Comparison of ENCODE assay signal across 28 mouse cellular contexts in the genomic region with DNA sequence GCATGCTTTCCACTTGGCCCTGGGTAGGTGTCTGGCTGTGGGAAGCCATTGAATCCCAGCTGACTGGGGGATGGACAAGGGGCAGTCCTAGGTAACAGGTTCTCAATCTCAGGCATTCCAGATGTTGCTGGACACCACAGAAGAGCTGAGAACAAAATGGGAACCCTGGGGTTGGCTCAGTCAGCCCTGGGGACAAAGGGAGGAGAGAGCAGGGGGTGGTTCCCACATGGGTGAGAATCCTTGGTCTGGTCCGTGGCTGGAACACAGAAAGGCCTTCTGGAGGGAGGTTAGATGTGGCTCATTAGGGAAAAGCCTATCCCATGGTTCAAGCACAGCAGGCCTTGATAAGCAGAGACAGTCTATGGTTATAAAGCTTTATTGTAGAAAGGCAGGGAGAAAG. TPM values are rescaled to one million over a fixed set of nuclear protein-coding genes. Genes with fewer than 3 reads are reported as not detected.
DNase-seq lines count a peak whose midpoint lies in the region; ATAC-seq and TF ChIP-seq lines count a peak whose summit lies in the region.
"Had no signal": no experiment of that assay in that cellular context is flagged by ENCODE, and none has a peak within 500 bp of the region (broad histone marks: within the 10 kb centered on the region; RNA-seq: fewer than 3 reads in every experiment).

No protein-coding gene starts in this region.

- H3K27ac ChIP-seq in heart, embryonic 11.5 days (ENCODE audit: low read depth, low read length) = no peak overlapping the region
- H3K27ac ChIP-seq in ES-E14 (ENCODE audit: insufficient read depth, low read depth, low read length, poor library complexity, severe bottlenecking) = peak overlapping the region; percentile 10; the same call in 1 of the 2 replicates

- ATAC-seq in heart, embryonic 11.5 days (replicated peaks; ENCODE audit: insufficient number of reproducible peaks, low FRiP score, low TSS enrichment) = no peak
- ATAC-seq: activated CD4-positive, CD25-positive, alpha-beta regulatory T cell, adult 4 months; CD4-positive, CD25-positive, alpha-beta regulatory T cell, adult 4 months; Patski had no signal

- H3K4me2 ChIP-seq in heart, embryonic 11.5 days = no peak overlapping the region

- no peaks in the 10 kb centered on the region for H3K27me3 ChIP-seq in heart, embryonic 11.5 days (ENCODE audit: control insufficient read depth, insufficient read depth, low read length)
- H3K27me3 ChIP-seq: CH12.LX had no signal

- H3K9me3 ChIP-seq in heart, embryonic 11.5 days (replicated peaks; ENCODE audit: control insufficient read depth, low read length) = no peaks in the 10 kb centered on the region
- no peaks in the 10 kb centered on the region for H3K9me3 ChIP-seq in ES-E14 (ENCODE audit: control insufficient read depth, insufficient read depth, low read depth, low read length)

- DNase-seq in heart, adult 11 months = peak; percentile 71
- DNase-seq in ES-E14 (ENCODE audit: low read depth, low spot score) (no peak), R1 (ENCODE audit: low read depth, low spot score) (peak; percentile 51)
- DNase-seq in adrenal gland, postnatal 14 days = no peak
- DNase-seq in kidney, postnatal 14 days = no peak
- DNase-seq: adrenal gland, adult 2 months; adrenal gland, adult 8-10 months; adrenal gland, postnatal 10 days; adrenal gland, postnatal 25 days; adrenal gland, postnatal 36 days; B cell, adult 2 months; cerebellum, adult 11 months; cerebellum, adult 11-12 months; cerebellum, adult 18-20 months; cerebellum, adult 2 months; cerebellum, adult 8-10 months; cerebellum, adult 9-10 months had no signal

- H3K4me1 ChIP-seq in heart, embryonic 11.5 days (ENCODE audit: control insufficient read depth, insufficient read depth, low read length) = no peaks in the 10 kb centered on the region
- H3K4me1 ChIP-seq in ES-E14 (ENCODE audit: control insufficient read depth in 2 of 2, insufficient read depth in 2 of 2, low read length in 2 of 2, poor library complexity in 1 of 2) = no peaks in the 10 kb centered on the region

- H3K4me3 ChIP-seq in heart, embryonic 11.5 days (ENCODE audit: low read depth, low read length) = no peak overlapping the region
- H3K4me3 ChIP-seq in ES-E14 (ENCODE audit: insufficient read depth in 1 of 2, low read depth in 1 of 2, low read length in 2 of 2, poor library complexity in 1 of 2, severe bottlenecking in 1 of 2) = no peak overlapping the region

- no peaks in the 10 kb centered on the region for H3K36me3 ChIP-seq in heart, embryonic 11.5 days (ENCODE audit: control insufficient read depth, insufficient read depth, low read length)
- no peaks in the 10 kb centered on the region for H3K36me3 ChIP-seq in ES-E14 (ENCODE audit: control insufficient read depth, insufficient read depth, low read length, poor library complexity, severe bottlenecking)
- H3K36me3 ChIP-seq: G1E had no signal

- 52% methylated on average over 1 of the region's 1 CpGs for WGBS in heart, embryonic 11.5 days (ENCODE audit: insufficient replicate concordance)

- H3K9ac ChIP-seq in heart, embryonic 11.5 days (ENCODE audit: low read depth, low read length) = no peak overlapping the region
- H3K9ac ChIP-seq in ES-E14 (ENCODE audit: insufficient read depth, low read depth, low read length, poor library complexity, severe bottlenecking) = peak overlapping the region; percentile 11; the same call in 1 of the 2 replicates

- in situ Hi-C loops in ES-E14 (cut with MboI; ENCODE audit: low sequenced_read_pairs in 2 of 2, unreplicated experiment in 2 of 2) = no loop called here

TF ChIP-seq in ES-E14, 5 proteins besides CTCF, POLR2A, EP300 and RAD21:
- TF ChIP-seq MAFK (IDR thresholded peaks at IDR 0.05; ENCODE audit: insufficient read depth, low read depth, low read length) = no peak
- no peak for TF ChIP-seq CHD2 (IDR thresholded peaks at IDR 0.05; ENCODE audit: low read depth, low read length)
- TF ChIP-seq HCFC1 (IDR thresholded peaks at IDR 0.05; ENCODE audit: borderline replicate concordance, insufficient read depth, low read length) = no peak
- no peak for TF ChIP-seq ZC3H11A (IDR thresholded peaks at IDR 0.05; ENCODE audit: borderline replicate concordance, low read depth, low read length)
- TF ChIP-seq ZNF384 (IDR thresholded peaks at IDR 0.05; ENCODE audit: low read depth, low read length) = no peak
TF ChIP-seq in ES-E14: peak in this region for 0.

RNA-seq across cellular contexts. Expression of gene Gm21060, which starts 13.3 kb away (rescaled TPM):
- not detected in 2 replicates for polyA plus RNA-seq in heart, embryonic 11.5 days (2014; fragmentation: Nextera tagmentation; extraction: Ambion mirVana)
- 13.5 TPM in 1 of 2 replicates, not detected in the other for total RNA-seq in ES-E14 (2012; rRNA removed)
- not detected in 2 replicates for total RNA-seq in adrenal gland, postnatal 14 days (2021)
- total RNA-seq: adrenal gland, adult 18-20 months; adrenal gland, adult 2 months; adrenal gland, adult 8-10 months; adrenal gland, postnatal 10 days; adrenal gland, postnatal 25 days; adrenal gland, postnatal 36 days; adrenal gland, postnatal 4 days; CH12.LX; G1E; MEL had no signal
- polyA plus RNA-seq: activated CD4-positive, CD25-positive, alpha-beta regulatory T cell, adult 4 months; adrenal gland, adult 2 months; brain, embryonic 14.5 days; C2C12; CD4-positive, CD25-positive, alpha-beta regulatory T cell, adult 4 months; cerebellum, adult 2 months; G1E; Patski had no signal

RNA-seq across cellular contexts. Expression of gene Csf2ra, which starts 55.4 kb away (rescaled TPM):
- polyA plus RNA-seq in heart, embryonic 11.5 days (2014; fragmentation: Nextera tagmentation; extraction: Ambion mirVana) = 25.6 and 29.6 TPM in 2 replicates
- 17.3 and 32.8 TPM in 2 replicates for total RNA-seq in ES-E14 (2012; rRNA removed)
- total RNA-seq in adrenal gland, postnatal 14 days (2021) = 17.8 and 21.0 TPM in 2 replicates
- total RNA-seq: MEL had no signal

Comparison
In these comparisons a context has a peak if more than half of its experiments do, and no peak if none do; other contexts are left out.
1. DNase-seq: peak in heart, adult 11 months (single experiment) and R1 (single experiment); none in ES-E14 (single experiment), adrenal gland, postnatal 14 days (single experiment) and kidney, postnatal 14 days (single experiment).
2. RNA of gene Gm21060, which starts 13.3 kb away (total RNA-seq): 13.5 TPM in ES-E14; not detected in adrenal gland, postnatal 14 days; every median in the first group is over 10 times any median in the second.